Mouse (Mus musculus): ENCODE measurements at regions not wholly inside any gene's neighbourhood (a gene's known extent, or its start where the extent isn't known, plus 50 kb on each side); places are given as distances from the start of the nearest gene placed in this dataset.

DNA sequence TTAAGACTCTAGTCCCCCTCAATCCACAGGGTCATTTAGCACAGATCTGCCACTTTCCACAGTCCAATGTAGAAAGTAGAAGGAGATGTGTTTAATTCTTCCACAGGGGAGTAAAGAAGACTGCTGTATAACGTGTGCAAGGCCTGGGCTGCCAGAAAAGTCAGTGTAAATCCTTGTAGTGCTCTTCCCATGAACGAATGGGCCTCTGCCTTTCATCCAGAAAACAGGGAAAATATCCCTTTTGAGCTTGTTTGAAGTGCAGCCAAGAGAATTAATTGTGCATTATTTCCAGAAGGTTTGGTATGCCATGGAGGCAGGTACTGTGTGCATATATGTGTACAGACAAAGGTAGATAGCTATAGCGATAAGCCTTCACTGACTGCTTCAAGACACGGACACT lies 425.1 kb downstream of the Sorl1 start:
- Histone ChIP-seq H3K4me1 (ENCODE audit: control insufficient read depth, insufficient read depth, low read length) (no peaks in the 10 kb centered on the region), H3K27ac (ENCODE audit: insufficient read depth, low read depth, low read length) (no peak overlapping the region), H3K4me3 (ENCODE audit: insufficient read depth, low read length) (no peak overlapping the region)
- TF ChIP-seq POLR2A (IDR thresholded peaks at IDR 0.05; ENCODE audit: borderline replicate concordance, low read depth, low read length): no peak
- TF ChIP-seq CTCF (IDR thresholded peaks at IDR 0.05; ENCODE audit: low read depth, low read length): no peak

DNA sequence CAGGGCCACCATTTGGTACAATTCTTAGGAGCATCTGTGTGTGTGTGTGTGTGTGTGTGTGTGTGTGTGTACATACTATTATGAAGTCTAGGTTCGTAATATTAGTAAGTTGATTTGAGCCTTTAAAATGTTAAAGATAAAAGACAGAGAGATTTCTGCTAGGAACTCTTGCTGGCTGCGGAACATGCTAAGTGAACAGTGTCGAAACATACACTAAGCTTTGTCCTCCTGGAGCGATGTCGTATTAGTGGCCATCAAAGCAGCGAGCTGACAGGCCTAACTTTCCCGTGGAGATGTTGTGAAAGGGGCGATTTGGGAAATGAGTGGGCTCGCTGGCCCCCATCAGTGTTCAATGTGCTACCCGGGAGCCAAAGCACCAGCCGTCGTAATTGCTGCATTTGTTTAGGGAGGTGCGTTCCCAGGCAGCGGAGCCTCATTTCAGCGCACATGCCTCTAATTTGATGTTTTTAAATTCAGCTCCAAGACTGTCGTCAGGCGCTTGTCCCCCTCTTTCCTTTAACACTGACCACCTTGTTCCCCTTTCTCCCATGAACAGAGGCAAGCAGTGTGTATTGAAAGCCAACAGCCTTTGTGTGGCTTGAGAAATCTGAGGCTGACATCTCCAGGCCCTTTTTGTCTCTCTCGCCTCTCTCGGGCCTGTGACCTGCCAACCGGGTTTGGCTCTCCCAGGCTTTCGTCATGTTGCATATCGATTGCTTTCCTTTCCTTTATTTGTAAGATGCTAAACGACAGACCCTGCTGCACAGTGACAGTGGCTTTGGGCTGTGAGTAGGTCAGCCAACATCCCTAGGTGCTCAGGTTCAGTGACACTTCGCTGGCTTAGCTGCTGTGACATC lies 426.3 kb downstream of the Sorl1 start:
- H3K4me3 ChIP-seq (ENCODE audit: insufficient read depth, low read length): no peak overlapping the region
- TF ChIP-seq CTCF (IDR thresholded peaks at IDR 0.05; ENCODE audit: low read depth, low read length) (no peak), POLR2A (IDR thresholded peaks at IDR 0.05; ENCODE audit: borderline replicate concordance, low read depth, low read length) (no peak)
- H3K4me1 ChIP-seq (ENCODE audit: control insufficient read depth, insufficient read depth, low read length): no peaks in the 10 kb centered on the region
- H3K27ac ChIP-seq (ENCODE audit: insufficient read depth, low read depth, low read length): no peak overlapping the region

DNA sequence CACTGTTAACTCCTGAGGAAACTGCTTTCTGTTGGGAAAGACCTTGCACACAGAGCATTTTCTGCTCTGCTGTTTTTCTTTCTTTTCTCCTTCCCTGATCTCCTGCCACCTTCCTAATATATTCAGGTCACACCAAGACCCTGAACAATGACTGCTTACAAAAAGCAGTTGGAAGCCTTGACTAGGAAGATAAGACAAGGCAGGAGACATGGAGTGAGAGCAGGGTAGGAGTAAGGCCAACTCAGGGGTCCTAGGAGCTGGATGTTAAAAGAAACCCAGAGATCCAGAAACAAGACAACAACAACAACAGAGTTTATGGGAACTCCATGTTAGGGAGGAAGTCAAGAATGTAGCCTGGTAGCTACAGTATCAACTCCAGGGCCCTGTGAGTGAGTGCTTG lies 426.9 kb downstream of the Sorl1 start:
- H3K4me1 ChIP-seq (ENCODE audit: control insufficient read depth, insufficient read depth, low read length): no peaks in the 10 kb centered on the region
- H3K4me3 ChIP-seq (ENCODE audit: insufficient read depth, low read length): no peak overlapping the region
- no peak overlapping the region for H3K27ac ChIP-seq (ENCODE audit: insufficient read depth, low read depth, low read length)
- TF ChIP-seq CTCF (IDR thresholded peaks at IDR 0.05; ENCODE audit: low read depth, low read length) (no peak), POLR2A (IDR thresholded peaks at IDR 0.05; ENCODE audit: borderline replicate concordance, low read depth, low read length) (no peak)

DNA sequence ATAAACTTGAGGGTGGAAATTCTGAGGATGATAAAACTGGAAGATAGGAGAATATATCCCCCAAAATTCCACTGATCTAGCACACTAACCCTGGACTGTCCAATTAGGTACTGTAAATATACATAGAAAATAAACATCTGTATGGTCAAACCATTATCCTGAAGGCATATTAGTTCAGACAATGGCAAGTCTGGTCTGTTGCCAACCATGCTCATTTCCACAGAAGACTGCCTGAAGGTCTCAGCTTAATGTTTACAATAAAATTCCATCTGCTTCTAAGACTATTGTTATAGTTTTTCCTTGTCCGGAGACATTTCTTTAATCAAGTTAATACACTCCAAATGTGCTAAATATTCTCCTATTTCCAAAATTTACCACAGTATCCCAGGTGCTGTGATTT lies 441.2 kb downstream of the Sorl1 start:
- Histone ChIP-seq H3K4me3 (ENCODE audit: insufficient read depth, low read length) (no peak overlapping the region), H3K27ac (ENCODE audit: insufficient read depth, low read depth, low read length) (no peak overlapping the region), H3K4me1 (ENCODE audit: control insufficient read depth, insufficient read depth, low read length) (no peaks in the 10 kb centered on the region)
- no peak for TF ChIP-seq CTCF (IDR thresholded peaks at IDR 0.05; ENCODE audit: low read depth, low read length)
- no peak for TF ChIP-seq POLR2A (IDR thresholded peaks at IDR 0.05; ENCODE audit: borderline replicate concordance, low read depth, low read length)

DNA sequence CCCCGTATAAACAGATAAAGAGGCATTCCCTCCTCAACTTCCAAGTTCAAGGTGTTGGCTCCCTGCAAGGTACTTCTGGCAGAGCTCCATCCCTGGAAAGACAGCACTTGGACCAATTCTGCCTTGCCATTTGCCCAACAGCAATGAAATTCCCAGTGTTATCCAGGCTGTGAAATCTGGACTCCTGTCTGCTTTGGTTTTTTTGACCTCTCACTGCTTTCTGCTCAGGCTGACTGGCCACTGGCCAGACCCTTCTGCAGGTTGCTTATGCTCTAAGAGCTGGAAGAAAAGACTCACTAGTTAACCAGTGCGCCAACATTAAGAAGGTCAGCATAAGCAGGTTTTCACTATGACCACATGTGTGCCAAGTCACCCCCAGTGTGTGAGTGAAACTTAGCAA lies 448.4 kb downstream of the Sorl1 start:
- no peak overlapping the region for H3K27ac ChIP-seq (ENCODE audit: insufficient read depth, low read depth, low read length)
- H3K4me3 ChIP-seq (ENCODE audit: insufficient read depth, low read length): no peak overlapping the region
- TF ChIP-seq POLR2A (IDR thresholded peaks at IDR 0.05; ENCODE audit: borderline replicate concordance, low read depth, low read length) (no peak), CTCF (IDR thresholded peaks at IDR 0.05; ENCODE audit: low read depth, low read length) (no peak)
- no peaks in the 10 kb centered on the region for H3K4me1 ChIP-seq (ENCODE audit: control insufficient read depth, insufficient read depth, low read length)

DNA sequence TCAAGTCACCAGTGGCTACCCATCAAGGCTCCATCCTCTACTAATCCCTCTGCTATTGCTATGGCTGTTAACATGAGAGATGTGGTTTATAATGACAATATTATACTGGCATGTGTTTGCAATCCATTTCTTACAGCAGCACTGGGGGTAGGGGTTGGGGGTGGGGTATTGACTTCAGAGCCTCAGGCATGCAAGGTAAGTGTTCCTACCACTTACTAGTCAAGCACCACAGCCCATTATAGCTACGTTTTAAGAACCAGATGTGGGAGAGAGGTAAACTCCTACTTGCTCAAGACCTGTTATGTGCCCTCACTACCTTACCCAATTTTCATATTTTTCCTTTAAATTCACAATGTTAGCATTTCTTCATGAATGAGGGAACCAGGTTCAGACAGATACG lies 451.1 kb downstream of the Sorl1 start:
- no peak overlapping the region for H3K4me3 ChIP-seq (ENCODE audit: insufficient read depth, low read length)
- no peaks in the 10 kb centered on the region for H3K4me1 ChIP-seq (ENCODE audit: control insufficient read depth, insufficient read depth, low read length)
- TF ChIP-seq POLR2A (IDR thresholded peaks at IDR 0.05; ENCODE audit: borderline replicate concordance, low read depth, low read length) (no peak), CTCF (IDR thresholded peaks at IDR 0.05; ENCODE audit: low read depth, low read length) (no peak)
- H3K27ac ChIP-seq (ENCODE audit: insufficient read depth, low read depth, low read length): no peak overlapping the region

DNA sequence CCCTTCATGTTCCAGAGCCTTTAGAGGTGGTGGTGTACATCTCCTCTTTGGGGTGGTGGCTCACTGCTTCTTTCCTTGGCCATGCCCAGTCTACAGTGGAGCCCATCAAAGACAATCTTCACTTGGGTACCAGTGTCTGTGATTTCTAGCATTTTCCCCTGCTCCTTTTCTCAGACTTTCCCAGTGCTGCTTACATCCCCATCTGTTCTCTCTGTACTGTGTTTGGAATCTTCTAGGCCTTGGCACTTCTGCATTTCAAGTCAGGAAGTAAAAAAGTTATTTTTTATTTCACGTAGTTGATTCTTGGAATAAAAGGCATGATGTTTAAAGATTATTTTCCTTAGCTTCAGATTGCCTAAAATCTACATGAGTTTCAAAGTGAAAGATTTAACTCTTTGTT lies 455.4 kb downstream of the Sorl1 start:
- Histone ChIP-seq H3K4me1 (ENCODE audit: control insufficient read depth, insufficient read depth, low read length) (no peaks in the 10 kb centered on the region), H3K4me3 (ENCODE audit: insufficient read depth, low read length) (no peak overlapping the region), H3K27ac (ENCODE audit: insufficient read depth, low read depth, low read length) (no peak overlapping the region)
- TF ChIP-seq POLR2A (IDR thresholded peaks at IDR 0.05; ENCODE audit: borderline replicate concordance, low read depth, low read length) (no peak), CTCF (IDR thresholded peaks at IDR 0.05; ENCODE audit: low read depth, low read length) (no peak)

DNA sequence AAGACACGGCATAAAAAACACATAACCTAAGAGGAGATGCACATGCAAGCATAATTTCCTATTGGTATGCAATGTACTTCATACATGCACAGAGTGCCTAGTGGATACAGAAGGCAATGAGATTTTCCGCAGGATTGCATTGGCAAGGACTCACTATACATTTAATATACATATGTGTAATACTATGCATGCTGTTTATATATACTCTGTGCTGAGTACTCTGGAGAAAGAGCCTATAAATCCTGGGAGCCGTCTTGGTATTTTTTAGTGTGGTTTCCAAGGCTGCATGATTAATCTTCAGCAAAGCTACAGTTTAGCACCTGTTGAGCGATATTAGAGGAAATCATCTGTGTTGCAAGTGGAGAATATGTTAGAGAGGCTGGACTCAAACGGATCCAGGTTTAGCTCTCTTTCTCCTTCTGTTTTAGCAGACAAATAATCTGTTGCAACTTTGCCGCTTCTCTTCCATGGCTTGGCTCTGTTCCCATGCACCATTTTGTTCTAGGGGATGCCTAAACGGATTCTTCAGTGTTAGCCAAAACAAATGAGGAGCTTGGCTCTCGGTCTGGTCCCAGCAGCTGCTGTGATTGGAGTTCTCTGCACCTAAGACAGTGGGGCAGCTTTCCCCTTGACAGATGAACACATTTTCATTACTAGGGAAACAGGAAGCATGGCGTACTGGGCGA lies 459.0 kb downstream of the Sorl1 start:
- TF ChIP-seq CTCF (IDR thresholded peaks at IDR 0.05; ENCODE audit: low read depth, low read length) (no peak), POLR2A (IDR thresholded peaks at IDR 0.05; ENCODE audit: borderline replicate concordance, low read depth, low read length) (no peak)
- Histone ChIP-seq H3K27ac (ENCODE audit: insufficient read depth, low read depth, low read length) (no peak overlapping the region), H3K4me3 (ENCODE audit: insufficient read depth, low read length) (no peak overlapping the region), H3K4me1 (ENCODE audit: control insufficient read depth, insufficient read depth, low read length) (no peaks in the 10 kb centered on the region)

DNA sequence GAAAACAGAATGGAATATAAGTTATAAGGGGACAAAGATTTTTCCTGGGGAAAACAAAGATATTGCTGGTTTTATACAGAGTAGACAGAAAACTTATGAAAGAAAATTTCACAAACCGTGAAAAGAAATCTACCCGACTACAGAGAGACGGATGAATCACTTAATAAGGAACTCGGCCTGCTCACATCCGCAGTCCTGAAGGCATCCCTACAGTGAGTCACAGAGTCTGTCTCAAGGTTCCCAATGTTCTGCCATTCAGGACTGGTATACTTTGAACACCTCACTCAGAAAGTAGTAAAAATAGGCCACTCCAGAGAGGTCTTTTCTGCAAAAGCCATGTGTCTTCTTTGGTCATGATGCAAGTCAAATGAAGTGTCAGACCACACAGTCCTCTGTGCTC lies 463.5 kb downstream of the Sorl1 start:
- H3K4me3 ChIP-seq (ENCODE audit: insufficient read depth, low read length): no peak overlapping the region
- H3K27ac ChIP-seq (ENCODE audit: insufficient read depth, low read depth, low read length): no peak overlapping the region
- no peaks in the 10 kb centered on the region for H3K4me1 ChIP-seq (ENCODE audit: control insufficient read depth, insufficient read depth, low read length)
- TF ChIP-seq CTCF (IDR thresholded peaks at IDR 0.05; ENCODE audit: low read depth, low read length) (no peak), POLR2A (IDR thresholded peaks at IDR 0.05; ENCODE audit: borderline replicate concordance, low read depth, low read length) (no peak)

DNA sequence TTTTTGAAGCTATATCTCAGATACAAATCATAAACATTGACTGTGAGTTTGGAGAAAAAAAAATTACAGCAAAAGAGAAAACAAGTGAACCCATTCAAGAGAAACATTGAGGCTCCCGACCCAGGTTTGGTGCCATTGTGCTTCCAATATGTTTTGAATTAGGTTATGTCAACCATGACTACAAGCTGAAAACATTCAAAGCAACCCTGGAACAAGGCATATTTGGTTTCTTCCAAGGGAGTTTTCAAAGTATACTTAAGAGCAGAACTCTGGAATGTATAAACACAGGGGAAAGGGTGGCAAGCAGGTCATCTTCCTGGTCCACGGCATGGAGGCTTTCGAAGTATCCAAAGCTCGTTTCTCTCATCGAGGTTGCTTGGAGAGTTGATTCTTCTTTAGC lies 464.1 kb downstream of the Sorl1 start:
- TF ChIP-seq POLR2A (IDR thresholded peaks at IDR 0.05; ENCODE audit: borderline replicate concordance, low read depth, low read length) (no peak), CTCF (IDR thresholded peaks at IDR 0.05; ENCODE audit: low read depth, low read length) (no peak)
- Histone ChIP-seq H3K27ac (ENCODE audit: insufficient read depth, low read depth, low read length) (no peak overlapping the region), H3K4me1 (ENCODE audit: control insufficient read depth, insufficient read depth, low read length) (no peaks in the 10 kb centered on the region), H3K4me3 (ENCODE audit: insufficient read depth, low read length) (no peak overlapping the region)
